Mouse (Mus musculus) testis, adult 2 months (tissue): ENCODE results near the gene Xpo6. TPM values are rescaled to one million over a fixed set of nuclear protein-coding genes. Genes with fewer than 3 reads are reported as not detected.

Experiments used
- H3K27ac ChIP-seq: fragments of 200-500 bp; 2 replicates; pipeline ENCODE4 v1.5.1; 2012; ENCODE audit warnings: low read depth, low read length; ENCODE audit not compliant: control insufficient read depth, insufficient read depth
- H3K27me3 ChIP-seq: fragments of 200-500 bp; 2 replicates; pipeline ENCODE4 v1.6.1; 2012; ENCODE audit warnings: mild to moderate bottlenecking, low read length, moderate library complexity; ENCODE audit not compliant: control insufficient read depth, insufficient read depth
- H3K36me3 ChIP-seq: fragments of 200-500 bp; 2 replicates; pipeline ENCODE4 v1.6.1; 2012; ENCODE audit warnings: mild to moderate bottlenecking, low read length; ENCODE audit not compliant: control insufficient read depth, insufficient read depth
- H3K4me1 ChIP-seq: fragments of 200-500 bp; 2 replicates; pipeline ENCODE4 v1.6.1; 2012; ENCODE audit warnings: low read length; ENCODE audit not compliant: control insufficient read depth, insufficient read depth
- H3K4me3 ChIP-seq: fragments of 200-500 bp; 2 replicates; pipeline ENCODE4 v1.5.1; 2012; ENCODE audit warnings: low read depth, mild to moderate bottlenecking, low read length, moderate library complexity, mixed read lengths; ENCODE audit not compliant: control insufficient read depth
- CTCF ChIP-seq: fragments of 200-500 bp; IDR thresholded peaks from 2 replicates; pipeline ENCODE4 v1.5.1; 2012; ENCODE audit warnings: low read depth, mild to moderate bottlenecking, inconsistent platforms, low read length, moderate library complexity; ENCODE audit not compliant: control insufficient read depth, insufficient read depth, insufficient replicate concordance
- POLR2A ChIP-seq: fragments of 200-500 bp; IDR thresholded peaks from 2 replicates; pipeline ENCODE4 v1.6.1; 2012; ENCODE audit warnings: low read depth, mild to moderate bottlenecking, inconsistent platforms, low read length, moderate library complexity; ENCODE audit not compliant: control insufficient read depth
- polyA plus RNA-seq: library from polyadenylated mRNA; depleted of rRNA; stranded (reverse); fragments of >200 nt; gene quantifications from 2 replicates; pipeline ENCODE4 v1.2.3, GENCODE M21; 2012; rRNA removed

The Xpo6 gene
- polyA plus RNA-seq, 1 experiment = 695 TPM

GRCm38 (mm10) chr7:126065243-126065876 is 134.9 kb downstream of the Xpo6 start:
- H3K36me3 ChIP-seq = no peaks in the 10 kb centered on the region
- no peak overlapping the region for H3K27ac ChIP-seq
- TF ChIP-seq POLR2A (no peak), CTCF (no peak)
- no peak overlapping the region for H3K4me3 ChIP-seq
- H3K27me3 ChIP-seq = no peaks in the 10 kb centered on the region
- peaks cover 5% of the 10 kb centered on the region for H3K4me1 ChIP-seq

GRCm38 (mm10) chr7:126062228-126062627 is 138.1 kb downstream of the Xpo6 start:
- H3K4me3 ChIP-seq = no peak overlapping the region
- no peaks in the 10 kb centered on the region for H3K4me1 ChIP-seq
- H3K36me3 ChIP-seq = no peaks in the 10 kb centered on the region
- TF ChIP-seq POLR2A (no peak), CTCF (no peak)
- no peak overlapping the region for H3K27ac ChIP-seq
- H3K27me3 ChIP-seq = no peaks in the 10 kb centered on the region

DNA sequence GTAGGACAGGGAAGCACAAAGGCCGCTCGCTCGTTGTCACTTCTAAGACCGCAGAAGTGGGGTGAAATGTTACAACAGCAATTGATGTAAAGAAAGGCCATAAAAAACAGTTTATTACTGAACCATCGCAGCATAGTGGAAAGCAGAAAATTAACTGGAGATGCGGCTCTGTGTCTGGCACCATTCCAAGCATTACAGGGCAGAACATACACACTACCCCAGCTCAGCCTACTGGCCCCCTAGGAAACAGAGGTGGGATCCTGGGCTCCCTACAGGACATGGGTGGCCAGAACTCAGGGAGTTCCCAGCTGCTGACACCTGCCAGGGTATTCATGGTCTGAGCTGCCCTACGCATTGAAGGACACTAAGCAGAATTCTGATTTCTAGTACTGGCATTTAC is 141.4 kb downstream of the Xpo6 start:
- Histone ChIP-seq H3K27ac (no peak overlapping the region), H3K4me3 (no peak overlapping the region), H3K36me3 (no peaks in the 10 kb centered on the region), H3K27me3 (no peaks in the 10 kb centered on the region), H3K4me1 (no peaks in the 10 kb centered on the region)
- TF ChIP-seq CTCF (no peak), POLR2A (no peak)

DNA sequence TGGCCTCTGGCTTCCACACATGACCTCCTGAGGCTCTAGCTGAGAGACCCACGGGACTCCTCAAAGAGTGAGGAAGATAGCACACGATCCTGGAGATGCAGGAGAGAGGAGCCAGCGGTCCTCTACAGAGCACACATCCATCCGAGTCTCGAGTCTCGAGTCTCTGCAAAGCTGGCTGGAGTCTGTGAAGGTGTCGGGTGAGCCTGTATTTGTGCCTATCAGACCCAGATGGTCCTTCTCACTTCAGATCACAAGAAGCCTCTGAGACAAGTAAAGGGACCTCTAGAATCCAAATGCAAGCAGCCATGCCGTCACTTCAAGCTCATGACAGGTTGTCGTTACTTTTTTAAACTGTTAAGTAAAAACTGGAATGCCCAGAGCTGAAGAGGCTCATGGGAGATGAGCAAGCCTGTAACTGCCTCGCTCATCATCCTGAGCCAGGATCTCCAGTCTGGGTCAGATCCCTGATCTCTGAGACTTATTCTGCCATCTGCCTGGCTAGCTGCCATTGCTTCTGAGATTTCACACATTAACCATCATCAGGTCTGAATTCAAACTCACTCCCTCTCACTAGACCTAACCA is 142.9 kb downstream of the Xpo6 start:
- no peak for TF ChIP-seq CTCF
- no peak for TF ChIP-seq POLR2A
- no peaks in the 10 kb centered on the region for H3K36me3 ChIP-seq
- no peak overlapping the region for H3K27ac ChIP-seq
- H3K27me3 ChIP-seq = no peaks in the 10 kb centered on the region
- no peak overlapping the region for H3K4me3 ChIP-seq
- no peaks in the 10 kb centered on the region for H3K4me1 ChIP-seq

DNA sequence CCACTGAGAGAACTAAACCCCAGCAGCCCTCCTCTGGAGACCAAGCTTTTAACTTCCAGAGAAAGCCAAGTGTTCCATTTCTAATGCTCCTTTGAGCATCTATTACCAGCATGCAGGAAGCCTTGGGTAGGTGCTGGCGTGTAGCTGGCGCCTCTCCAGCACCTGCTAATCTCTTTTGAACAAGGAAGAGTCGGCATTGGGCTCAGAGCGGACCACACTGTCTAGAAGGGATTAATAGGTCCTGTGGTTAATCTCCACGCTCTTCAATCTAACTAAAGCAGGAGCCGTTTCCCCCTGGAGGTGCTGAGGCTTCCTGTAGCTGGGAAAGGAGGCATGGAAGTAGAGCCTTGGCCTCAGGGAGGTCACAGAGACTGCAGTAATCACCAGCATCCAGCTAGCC is 145.7 kb downstream of the Xpo6 start:
- no peaks in the 10 kb centered on the region for H3K4me1 ChIP-seq
- TF ChIP-seq POLR2A = no peak
- TF ChIP-seq CTCF = no peak

GRCm38 (mm10) chr7:126053618-126054017 is 146.7 kb downstream of the Xpo6 start:
- Histone ChIP-seq H3K27me3 (no peaks in the 10 kb centered on the region), H3K36me3 (no peaks in the 10 kb centered on the region), H3K27ac (no peak overlapping the region), H3K4me3 (no peak overlapping the region), H3K4me1 (no peaks in the 10 kb centered on the region)
- no peak for TF ChIP-seq CTCF

More for the DNA sequence above, 145.7 kb downstream of the Xpo6 start:
- no peak overlapping the region for H3K27ac ChIP-seq
- no peaks in the 10 kb centered on the region for H3K36me3 ChIP-seq
- no peak overlapping the region for H3K4me3 ChIP-seq
- no peaks in the 10 kb centered on the region for H3K27me3 ChIP-seq

DNA sequence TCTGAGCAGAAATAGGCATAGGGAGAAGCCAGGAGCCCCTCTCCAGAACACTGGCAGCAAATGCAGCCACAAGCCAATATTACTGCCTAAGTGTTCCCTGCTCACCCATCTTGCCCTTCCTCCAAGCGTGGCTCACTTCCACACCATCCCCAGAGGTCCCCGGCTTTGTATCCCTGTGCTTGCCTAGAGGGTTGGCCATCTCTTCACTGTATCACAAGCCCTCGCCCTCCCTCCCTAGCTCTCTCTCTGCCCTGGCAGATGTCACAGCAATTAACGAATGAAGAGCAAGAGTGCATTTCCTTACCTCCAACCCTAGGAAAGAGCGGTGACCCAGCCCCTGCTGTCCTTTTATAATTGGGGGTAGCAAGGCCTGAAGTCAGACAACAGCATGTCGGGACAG is 148.4 kb downstream of the Xpo6 start:
- no peak overlapping the region for H3K27ac ChIP-seq

More for the DNA sequence above, 148.4 kb downstream of the Xpo6 start:
- H3K4me1 ChIP-seq = no peaks in the 10 kb centered on the region
- TF ChIP-seq CTCF = no peak
- no peaks in the 10 kb centered on the region for H3K27me3 ChIP-seq
- no peak overlapping the region for H3K4me3 ChIP-seq
- H3K36me3 ChIP-seq = no peaks in the 10 kb centered on the region

Other genes with a start within 250 kb of the Xpo6 start
- gene Gsg1l, start 118.1 kb downstream of the Xpo6 start, polyA plus RNA-seq = 0.52 and 0.72 TPM in 2 replicates
- 8.8 and 9.9 TPM in 2 replicates for gene Sbk1, start 72.1 kb upstream of the Xpo6 start, polyA plus RNA-seq
- gene Lat, start 169.1 kb upstream of the Xpo6 start, polyA plus RNA-seq = 0.53 and 0.57 TPM in 2 replicates
- gene Spns1, start 176.9 kb upstream of the Xpo6 start, polyA plus RNA-seq = 30.9 and 44.2 TPM in 2 replicates
- gene Nfatc2ip, start 196.2 kb upstream of the Xpo6 start, polyA plus RNA-seq = 39.4 and 41.3 TPM in 2 replicates
- 1.8 TPM in 2 replicates for gene Cd19, start 214.4 kb upstream of the Xpo6 start, polyA plus RNA-seq
- gene Rabep2, start 228.3 kb upstream of the Xpo6 start, polyA plus RNA-seq = 17.6 and 17.7 TPM in 2 replicates